Mouse (Mus musculus) CH12F3 (cell line): Measurements from ENCODE around the gene Irf2bpl.

Experiments
- in situ Hi-C: fragments of 300-500 bp; cut with MboI; formaldehyde crosslinking; loops from 2 replicates; pipeline ENCODE4 v1.14.3; 2020; ENCODE audit warnings: low sequenced_read_pairs

Gene Irf2bpl

DNA sequence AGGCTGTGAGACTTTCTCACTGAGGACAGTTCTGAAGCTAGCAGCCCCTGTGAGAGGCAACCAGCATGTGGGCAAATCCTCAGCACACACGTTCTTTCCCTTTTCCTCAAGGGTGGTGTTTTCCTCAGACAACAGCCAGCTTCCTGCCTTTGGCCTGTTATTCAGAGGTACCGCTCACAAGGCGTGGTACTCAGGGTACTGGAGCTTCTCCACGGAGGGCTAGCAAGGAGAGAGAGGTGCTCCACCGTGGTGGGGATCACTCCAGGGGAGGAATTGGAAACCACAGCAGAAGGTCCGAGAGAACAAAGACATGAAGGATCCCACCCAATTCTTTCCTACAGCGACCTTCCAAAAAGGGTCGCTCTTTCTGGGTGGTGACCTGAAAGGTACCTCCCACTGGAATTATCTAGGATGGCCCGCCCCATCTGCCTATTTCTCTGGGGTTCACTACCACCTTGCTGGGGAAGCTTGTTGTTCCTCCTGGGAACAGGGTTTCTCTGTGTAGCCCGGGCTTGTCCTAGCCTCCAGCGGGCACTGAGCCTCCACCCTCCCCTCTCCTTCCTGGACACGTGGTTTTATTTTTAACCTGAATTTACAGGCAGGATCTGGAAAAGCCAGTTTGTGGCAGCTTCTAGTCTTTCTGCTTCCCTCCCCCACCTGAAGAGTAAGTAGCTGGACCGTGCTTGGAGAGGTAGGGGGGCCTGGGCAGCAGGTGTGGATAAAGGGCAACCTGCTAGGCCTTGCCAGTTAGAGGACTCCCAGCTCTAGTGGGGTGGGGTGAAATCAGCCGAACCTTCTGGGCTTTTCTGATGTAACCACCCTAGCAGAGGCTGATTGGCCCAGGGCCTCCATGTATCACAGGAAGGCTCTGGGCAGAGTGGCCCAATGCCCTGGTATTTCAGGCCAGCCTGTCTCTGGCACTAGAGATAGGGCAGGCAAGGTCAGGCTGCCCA is 17.1 kb downstream of the Irf2bpl start:
- in situ Hi-C loops = no loop called here

DNA sequence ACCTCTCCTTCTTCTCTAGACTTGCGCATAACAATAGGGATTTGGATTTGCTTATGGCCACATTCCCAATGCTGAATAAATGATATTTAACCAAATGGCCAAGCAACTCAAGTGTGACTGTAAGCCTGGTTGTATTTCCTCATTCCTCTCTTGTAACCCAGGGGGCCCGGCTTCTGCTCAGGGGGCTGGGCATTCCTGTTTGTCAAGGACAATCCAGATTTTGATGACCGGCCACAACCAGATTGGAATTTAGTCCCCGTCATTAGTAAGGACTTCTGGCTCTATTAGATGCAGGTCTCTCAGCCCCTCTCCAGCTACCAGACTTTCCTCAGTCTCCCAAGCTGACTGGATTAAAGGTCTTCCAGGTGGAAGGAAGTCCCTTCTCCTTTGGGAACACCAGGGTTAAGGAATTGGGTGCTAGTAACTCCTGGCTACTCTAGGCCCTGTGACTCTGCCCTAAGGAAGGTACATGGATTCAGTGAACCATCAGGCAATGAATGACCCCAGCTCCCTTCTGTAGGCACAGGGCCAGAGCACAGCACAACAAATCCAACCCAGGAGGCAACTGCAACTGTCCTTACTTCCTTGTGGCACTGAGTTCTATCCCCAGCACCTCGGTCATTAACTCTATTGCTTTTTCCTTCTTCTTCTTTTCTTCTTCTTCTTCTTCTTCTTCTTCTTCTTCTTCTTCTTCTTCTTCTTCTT is 20.1 kb downstream of the Irf2bpl start:
- in situ Hi-C loops = no loop called here

- in situ Hi-C loops = no loop called here
Observed at GRCm38 (mm10) chr12:86859924-86860790, 24.4 kb downstream of the Irf2bpl start.

DNA sequence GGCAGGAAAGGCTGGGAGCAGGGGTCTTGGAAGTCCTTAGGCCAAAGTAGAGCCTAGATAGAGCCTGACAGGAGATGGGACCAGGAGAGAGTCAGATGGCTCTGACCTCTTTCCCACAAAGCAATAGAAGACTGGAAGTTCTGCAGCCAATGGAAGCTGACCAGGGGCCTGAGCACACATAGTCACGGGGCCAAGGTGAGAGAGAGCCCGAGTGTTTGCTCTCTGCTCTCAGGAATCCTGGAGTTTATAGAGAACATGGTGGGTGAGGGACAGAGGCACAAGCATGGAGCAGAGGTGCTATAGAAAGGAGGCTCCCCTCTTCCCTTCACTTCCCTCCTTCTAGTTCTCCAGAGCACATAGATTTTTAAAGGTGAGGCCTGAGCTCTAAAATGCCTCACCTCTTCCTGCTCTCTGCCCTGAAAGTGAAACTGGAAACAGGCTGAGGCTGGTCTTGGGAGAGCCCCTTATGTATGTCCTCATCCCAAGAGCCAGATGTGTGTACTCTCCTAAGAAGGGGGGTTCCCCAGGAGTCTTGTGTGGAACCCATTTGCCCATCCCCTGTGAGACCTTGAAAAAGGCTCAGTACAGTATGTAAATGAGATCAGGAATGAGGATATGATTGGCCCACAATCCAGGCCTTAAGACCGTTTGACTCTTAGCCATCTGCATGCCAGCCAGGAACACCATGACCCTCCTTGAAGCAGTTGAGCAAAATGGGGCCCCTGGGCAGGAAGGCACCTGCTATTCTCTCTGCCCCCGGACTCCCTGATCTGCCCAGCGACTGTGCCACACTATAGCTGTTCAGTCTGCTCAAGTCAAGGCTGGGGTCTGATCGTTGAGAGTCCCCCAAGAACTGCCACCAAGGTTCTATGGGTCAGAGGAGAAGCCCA is 25.4 kb downstream of the Irf2bpl start:
- in situ Hi-C loops = no loop called here

- in situ Hi-C loops = no loop called here
Observed at GRCm38 (mm10) chr12:86858498-86858897, 26.1 kb downstream of the Irf2bpl start.

DNA sequence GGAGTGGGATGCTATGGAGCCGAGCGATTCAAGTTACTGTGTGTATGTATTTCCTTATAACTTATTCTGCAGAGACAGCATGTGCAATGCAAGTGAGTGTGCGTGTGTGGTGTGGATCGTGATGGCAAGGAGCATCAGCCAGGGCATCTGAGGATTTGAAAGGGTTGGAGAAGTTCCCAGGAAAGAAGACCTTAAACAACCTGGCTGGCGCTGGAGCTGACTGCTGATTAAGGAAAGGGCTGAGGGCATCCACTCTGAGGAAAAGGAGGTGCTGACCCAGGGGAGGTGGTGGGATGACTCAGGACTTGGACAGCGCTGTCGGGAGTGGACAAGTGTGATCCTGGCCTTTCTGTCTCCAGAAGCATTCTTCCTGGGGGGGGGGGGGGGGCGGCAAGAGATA is 27.3 kb downstream of the Irf2bpl start:
- in situ Hi-C loops = no loop called here

DNA sequence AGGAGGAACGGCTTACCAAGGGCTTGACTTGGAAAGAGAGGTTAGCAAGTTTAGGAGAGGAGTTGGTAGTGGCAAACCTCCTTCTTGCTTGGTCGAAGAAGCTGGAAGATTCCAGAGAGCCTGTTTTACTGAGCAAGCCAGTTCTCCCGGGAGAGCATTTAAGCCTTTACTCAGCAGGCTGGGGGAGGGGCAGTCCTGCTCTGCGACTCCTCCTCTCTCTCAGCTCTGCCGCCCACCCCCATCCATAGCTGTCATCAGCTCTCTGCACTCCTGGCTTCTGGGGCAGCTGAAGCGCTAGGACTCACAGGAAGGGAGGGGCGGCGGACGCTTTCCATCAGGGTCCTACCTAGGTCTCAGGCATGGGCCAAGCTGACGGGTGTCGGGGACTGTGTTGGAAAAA is 28.9 kb downstream of the Irf2bpl start:
- in situ Hi-C loops = no loop called here

GRCm38 (mm10) chr12:86853516-86853915 is 31.1 kb downstream of the Irf2bpl start:
- in situ Hi-C loops = no loop called here

- in situ Hi-C loops = no loop called here
Observed at GRCm38 (mm10) chr12:86851313-86851712, 33.3 kb downstream of the Irf2bpl start.

DNA sequence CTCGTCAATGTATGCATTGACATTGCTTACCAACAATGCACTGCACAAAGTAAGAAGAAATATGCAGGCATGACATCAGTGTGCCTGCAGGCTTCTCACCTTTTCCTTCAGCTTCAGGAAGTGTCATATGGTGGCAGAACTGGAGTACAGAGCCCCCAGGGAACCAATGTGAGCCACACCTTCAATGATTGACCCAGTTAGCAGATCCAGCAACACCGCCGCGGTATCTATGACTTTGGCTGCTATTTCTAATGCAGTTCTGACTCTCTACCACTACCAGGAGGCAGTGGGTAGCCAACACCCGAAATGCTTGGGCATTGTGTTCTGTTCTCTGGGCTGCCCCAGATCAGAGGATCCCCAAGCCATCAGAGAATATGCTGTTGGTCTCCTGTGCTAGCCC is 33.9 kb downstream of the Irf2bpl start:
- in situ Hi-C loops = no loop called here

- in situ Hi-C loops = no loop called here
Observed at GRCm38 (mm10) chr12:86849945-86850626, 34.5 kb downstream of the Irf2bpl start.

DNA sequence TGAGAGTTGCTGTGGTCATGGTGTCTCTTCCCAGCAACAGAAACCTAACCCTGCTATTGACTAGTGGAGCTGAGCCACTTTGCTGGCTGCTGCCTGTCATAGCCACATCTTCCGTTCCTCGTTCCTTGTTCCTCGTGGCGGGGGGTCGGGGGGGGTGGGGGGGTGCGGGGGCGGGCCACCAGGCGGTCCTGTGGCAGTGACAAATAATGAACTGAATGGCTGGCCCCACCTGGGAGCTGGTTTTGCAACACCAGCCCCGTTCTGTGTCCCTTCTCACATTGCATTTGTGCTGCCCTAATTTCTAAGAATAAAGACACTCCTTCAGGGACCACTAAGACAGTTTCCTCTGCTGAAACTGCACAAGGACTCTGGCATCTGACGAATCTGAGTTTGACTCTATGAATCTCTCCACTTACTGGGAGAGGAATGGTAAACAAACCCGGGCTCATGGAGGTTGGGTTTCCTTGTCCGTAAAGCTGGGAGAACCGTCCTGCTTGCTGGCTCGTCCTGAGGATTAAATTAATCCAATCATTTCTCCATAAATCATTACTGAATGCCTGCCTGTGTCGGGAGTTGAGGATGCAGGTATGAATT is 41.6 kb downstream of the Irf2bpl start:
- in situ Hi-C loops = no loop called here

DNA sequence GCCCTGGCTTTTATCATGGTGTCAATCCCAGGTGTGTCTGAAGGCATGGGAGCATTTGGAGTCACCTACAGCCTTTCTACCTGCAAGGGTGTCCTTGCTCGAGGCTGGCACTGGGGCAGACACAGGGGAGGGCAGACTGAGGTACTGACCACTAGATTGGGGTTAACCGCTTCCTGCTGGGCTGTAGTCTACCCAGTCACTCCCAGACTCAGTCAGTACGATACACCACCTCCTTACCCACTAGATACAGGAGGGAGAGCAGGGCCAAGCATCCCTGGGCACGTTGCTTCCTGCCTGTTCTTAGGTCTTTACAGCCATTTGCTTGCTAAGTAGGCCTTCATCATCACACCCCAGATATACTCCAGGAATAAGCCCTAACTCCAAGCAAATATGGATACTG is 44.1 kb downstream of the Irf2bpl start:
- in situ Hi-C loops = no loop called here

DNA sequence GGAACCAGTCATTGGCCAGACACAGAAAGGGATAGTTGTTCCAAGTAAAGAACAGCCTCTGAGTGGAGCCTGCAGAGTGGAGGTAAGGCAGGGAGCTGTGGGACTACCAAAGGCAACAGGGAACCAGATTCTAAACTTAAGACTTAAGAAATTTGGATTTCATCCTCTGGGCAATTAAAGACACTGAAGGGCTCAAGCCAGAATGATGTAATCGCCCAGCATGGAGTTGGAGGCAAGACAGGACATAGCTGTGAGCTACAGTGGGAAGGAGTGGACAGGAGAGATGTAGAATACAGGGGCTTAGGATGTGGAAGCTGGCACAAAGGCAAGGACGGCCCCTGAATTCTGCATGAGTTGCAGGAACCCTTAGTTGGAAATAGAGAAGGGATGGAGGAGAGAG is 46.4 kb downstream of the Irf2bpl start:
- in situ Hi-C loops = no loop called here

GRCm38 (mm10) chr12:86836431-86837047 is 48.1 kb downstream of the Irf2bpl start:
- in situ Hi-C loops = no loop called here

DNA sequence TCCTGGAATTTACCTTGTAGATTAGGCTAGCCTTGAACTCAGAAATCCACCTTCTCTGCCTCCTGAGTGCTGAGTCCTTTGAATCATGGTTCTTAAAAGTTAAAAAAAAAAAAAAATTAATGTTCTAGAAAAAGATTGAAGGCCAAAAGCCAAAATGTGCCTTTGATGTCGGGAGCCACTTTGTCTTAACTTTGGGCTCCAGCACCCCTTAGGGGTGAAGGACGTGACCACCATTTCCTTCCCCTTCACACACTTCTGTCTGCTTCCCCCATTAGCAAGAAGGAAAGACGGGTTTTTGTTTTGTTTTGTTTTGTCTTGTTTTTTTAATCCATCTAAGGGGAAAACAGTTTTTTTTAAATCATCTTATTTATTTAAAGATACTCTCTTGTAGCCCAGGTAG is 48.7 kb downstream of the Irf2bpl start:
- in situ Hi-C loops = no loop called here

DNA sequence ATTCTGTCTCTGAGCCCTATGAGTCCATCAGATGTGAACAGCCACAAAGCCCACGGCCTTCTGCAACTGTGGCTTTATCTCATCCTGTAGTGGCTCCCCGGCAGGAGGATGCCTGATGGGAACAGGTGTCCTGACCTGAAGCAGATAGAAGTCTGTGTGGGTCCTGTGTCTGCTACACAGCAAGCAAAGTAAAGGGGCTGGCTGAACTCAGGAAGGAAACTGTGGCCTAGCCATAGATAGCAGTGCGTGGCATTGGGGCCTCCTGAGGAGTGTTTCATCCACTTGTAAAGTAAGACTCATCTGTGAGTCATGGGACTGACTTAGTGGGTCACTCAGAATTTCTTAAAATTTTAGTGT is 50.2 kb downstream of the Irf2bpl start:
- in situ Hi-C loops = no loop called here

DNA sequence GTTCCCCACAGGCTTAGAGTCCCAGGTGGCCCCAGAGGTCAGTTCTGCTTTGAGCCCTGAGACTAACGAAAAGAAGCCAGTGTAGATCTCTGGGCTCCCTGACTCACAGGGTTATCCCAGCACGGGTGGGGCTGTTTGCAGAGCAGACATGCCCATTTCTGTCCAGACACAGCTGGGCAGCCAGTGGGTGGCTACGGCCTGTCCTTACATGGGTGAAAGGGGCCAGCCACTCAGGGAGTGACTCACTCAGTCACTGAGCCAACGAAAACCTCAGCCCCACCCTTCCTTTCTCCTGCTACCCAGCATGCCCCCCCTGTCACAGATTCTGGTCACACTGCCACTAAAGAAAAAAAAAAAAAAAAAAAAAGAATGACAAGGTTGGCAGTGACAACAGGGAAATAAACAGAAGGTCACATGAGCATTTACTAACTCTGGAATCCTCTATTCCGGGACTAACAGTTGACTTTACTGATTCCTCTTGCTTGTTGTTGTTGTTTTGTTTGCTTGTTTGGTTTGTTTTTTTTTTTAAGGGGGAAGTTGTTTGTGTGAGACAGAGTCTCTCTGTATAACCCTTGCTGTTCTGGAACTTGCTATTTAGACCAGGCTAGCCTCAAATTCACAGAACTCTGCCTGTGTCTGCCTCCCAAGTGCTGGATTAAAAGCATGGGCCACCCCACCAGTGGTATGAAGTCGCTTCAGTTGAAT is 50.7 kb downstream of the Irf2bpl start:
- in situ Hi-C loops = no loop called here
